Mouse (Mus musculus) layer of hippocampus, postnatal 36 days (tissue): ENCODE results near the gene Cyth3. TPM values are rescaled to one million over a fixed set of nuclear protein-coding genes. Genes with fewer than 3 reads are reported as not detected.

ENCODE experiments used
- DNase-seq, 2 experiments: peaks; one replicate each; pipeline ENCODE4 v3.0.0; 2022
- total RNA-seq, 2 experiments: library from RNA; stranded (reverse); gene quantifications; 2 replicates each; pipeline ENCODE4 v1.2.3; 2021

Cyth3 gene
- total RNA-seq, 2 experiments from 2014 or later = 44.2 to 48.6 TPM

DNA sequence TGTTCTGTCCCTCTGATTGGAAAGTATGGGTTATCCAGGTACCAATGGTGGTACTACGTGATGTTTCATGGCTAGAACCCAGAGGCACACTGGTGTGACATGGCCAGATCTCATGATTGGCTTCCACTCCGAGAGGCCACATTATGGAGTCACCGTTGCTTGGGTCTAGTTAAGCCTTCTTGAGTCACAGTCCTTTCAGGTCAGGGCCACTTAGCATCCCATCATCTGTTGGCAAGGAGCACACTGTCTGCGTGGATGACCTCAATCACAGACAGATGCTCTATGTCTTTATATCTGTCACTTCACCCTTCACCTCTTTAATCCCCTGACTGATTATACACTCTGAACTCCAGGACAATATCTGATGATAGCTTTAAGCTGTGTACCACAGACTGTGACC is 6.1 kb upstream of the Cyth3 start:
- DNase-seq = no peak

DNA sequence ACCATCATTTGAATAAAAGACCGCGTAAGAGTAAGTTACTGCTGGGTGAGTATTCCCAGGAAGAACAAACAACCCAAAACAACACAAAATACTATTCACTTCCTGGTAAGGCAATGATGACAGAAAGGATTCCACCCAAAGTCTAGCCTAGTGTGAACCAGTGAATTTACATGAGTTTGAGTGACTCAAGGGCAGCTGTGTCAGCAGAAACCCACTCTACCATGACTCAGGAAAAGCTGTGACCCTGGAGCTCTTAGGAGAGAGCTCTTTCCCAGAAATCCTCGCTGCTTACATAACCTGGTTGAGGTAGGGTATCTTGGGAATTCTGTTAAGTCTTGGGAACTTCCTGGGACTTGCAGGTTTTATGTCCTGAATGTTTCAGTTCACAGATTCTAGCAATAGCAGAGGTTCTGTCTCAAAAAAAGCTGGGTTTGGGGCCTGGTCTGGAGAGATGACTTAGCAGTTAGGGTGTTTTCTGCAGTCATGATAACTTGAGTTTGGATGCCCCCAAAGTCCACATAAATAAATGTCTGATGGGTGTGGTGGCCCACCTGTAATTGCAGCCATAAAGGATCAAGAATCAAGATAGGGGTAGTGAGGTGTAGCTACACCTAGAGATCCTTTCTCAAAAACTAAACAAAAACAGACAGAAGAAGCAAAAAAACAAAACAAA is 5.5 kb upstream of the Cyth3 start:
- no peak for DNase-seq

DNA sequence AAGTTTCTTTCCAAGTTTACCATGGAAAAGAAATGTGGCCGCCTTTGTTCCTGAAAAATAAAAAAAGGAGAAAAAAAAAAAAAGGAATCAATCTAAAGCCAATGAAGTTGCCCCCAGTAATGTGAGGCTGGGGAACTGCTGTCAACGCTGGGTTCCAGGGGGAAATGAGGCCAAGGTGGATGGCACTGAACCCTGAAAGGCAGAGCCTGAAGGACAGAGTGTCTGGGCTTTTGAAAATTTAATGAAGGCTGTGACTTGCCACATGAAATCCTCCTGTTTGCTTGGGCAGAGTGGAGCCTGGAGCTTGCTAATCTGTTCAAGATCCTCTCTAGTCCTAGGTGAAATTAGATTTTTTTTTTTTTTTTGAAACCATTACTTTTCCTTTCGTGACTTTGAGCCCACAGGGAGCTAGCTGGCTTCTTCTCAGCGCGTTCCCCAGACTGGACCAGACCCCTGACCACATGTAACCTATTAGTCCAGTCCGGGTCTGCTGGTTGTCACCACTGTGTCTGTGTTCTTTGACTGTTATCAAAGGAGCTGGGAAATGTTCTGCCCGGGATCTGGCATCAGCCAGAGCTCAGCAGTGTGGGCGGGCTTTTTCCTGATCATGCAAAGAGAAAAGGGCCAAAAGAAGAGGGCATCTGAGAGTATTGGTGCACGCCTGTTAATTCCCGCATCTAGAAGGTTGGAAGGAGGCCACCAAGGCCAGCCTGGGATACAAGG is 4.6 kb upstream of the Cyth3 start:
- no peak for DNase-seq

- no peak for DNase-seq
These were observed 3.7 kb upstream of the Cyth3 start for GRCm38 (mm10) chr5:143618585-143618984.

DNA sequence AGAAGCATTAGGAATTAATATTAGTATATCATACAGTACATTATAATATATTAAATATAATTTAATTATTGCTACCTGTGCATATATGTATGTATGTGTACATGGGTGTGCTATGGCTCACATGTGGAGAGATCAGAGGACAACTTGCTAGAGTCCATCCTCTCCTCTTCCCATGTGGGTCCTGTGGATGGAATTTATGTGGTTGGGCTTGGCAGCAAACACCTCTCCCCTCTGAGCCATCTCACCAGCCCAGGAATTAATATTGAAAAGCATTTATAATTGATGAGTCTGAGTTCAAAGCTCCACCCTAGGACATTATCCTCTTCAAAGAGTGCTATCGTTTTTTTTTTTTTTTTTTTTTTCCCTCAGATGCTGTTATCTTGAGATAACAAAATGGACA is 2.1 kb upstream of the Cyth3 start:
- no peak for DNase-seq

GRCm38 (mm10) chr5:143620941-143621340 is 1.3 kb upstream of the Cyth3 start:
- no peak for DNase-seq

GRCm38 (mm10) chr5:143622623-143623150 is 440 bp downstream of the Cyth3 start:
- DNase-seq = no peak

DNA sequence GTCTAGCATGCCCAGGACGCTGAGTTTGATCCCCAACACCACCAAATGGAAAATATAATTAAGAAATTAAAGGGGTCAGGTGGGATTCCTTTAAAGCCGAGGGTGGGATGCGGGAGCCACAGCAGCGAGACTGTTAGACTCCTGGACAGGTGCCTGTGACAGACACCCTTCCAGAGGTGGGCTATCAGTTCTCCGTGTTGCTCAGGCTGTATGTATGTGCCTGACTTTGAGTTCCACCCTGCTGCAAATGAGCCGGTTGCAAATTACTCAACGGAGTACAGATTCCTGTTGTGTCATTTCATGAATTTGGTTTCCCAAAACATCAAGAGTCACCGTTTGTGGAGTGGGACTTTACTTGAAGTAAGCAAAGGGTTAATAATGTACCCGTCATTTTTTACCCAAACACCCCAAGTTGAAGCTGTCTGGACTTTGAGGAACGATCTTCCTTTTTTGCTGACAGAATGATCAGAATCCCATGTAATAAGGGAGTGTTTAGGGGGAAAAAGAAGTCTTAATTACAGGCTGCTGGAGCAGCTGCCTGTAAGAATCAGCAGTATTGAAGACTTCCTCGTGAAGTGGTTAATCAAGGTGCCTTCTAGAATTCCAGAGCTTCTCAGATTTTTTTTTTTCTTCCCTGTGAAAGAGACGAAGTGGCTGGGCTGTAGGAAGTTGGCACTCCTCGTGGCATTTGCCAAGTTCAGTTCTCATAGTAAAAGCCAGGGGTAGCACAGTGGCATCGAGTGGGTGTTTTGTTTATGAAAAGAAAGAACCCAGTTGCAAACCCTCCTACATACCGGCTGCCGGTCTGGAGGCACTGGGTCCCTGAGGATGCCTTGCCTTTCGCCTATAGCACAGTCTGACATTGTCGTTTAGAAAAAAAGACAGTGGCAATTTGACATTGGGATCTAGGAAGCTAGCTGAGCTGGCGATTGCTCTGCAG is 1.4 kb downstream of the Cyth3 start:
- DNase-seq = no peak

- DNase-seq = no peak
These were observed 2.2 kb downstream of the Cyth3 start for GRCm38 (mm10) chr5:143624449-143624848.

DNA sequence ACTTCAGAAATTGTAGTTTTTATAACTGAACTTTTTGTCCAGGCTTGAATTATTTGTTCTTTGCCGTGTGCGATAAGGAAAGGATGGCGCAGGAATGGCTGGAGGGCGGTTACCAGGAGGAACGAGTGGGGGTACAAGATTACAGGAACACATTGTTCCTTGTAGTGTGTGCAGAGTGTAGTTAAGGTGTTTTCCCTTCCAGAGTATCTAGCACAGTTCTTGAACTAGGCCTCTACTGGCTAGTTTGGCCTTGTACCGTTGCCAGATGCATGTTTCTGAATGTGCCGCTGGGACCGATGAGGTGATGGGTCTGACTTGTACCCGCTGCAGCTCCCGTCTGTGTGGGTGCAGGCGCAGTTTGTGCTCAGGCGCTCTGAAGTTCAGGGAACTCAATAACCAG is 3.2 kb downstream of the Cyth3 start:
- DNase-seq = no peak

- no peak for DNase-seq
These were observed 3.8 kb downstream of the Cyth3 start for GRCm38 (mm10) chr5:143625940-143626588.

DNA sequence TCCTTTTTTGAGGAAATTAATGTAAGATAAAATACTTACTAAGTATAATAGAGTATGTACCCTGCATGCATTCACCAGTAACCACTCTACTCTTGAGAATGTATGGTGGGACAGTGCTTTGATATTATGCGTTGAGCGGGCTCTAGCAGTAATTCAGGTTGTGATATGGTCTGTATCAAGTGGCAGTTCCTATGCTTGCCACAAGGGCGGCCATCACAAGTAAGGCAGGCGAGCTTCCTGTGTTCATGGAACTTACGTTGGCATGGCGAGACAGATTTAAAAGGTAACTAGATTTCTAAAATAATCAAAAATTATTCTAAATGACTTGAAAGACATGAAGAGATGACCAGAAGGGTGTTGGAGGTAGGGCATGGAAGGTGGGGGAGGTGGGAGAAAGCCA is 5.3 kb downstream of the Cyth3 start:
- DNase-seq = no peak

DNA sequence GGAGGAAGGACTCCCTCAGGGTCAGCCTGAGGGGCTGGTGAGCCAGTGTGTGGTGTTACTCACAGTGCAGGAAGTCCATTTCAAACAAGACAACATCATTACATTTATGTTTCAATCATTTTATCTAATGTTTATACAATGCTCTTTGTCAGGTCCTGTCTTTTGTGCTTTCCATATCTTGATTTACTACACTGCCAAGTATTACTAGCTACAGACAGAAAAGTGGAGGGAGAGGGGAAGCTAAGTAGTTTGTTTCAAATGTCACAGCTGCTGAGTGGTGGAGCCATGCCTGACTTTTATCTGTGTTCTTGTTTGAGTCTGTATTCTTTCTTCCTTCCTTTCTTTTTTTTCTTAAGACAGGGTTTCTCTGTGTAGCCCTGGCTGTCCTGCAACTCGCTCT is 5.7 kb downstream of the Cyth3 start:
- no peak for DNase-seq

DNA sequence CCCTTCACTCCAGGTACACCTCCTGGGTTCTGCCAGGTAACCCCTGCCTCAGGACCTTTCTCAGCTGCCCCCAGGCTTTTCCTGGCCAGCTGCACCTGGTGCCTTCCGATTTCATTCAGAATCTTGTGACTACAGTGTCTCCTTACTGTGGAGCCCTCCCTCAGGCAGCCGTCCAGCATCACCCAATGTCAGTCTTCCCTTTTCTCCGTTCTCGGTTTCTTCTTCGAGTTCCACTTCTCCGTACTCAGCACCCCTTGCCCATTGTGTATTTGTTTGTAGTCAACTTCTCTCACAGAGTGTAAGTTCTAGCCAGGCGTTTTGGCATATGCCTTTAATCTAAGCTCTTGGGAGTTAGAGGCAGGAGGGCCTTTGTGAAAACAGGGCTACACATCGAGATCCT is 7.4 kb downstream of the Cyth3 start:
- DNase-seq = no peak

DNA sequence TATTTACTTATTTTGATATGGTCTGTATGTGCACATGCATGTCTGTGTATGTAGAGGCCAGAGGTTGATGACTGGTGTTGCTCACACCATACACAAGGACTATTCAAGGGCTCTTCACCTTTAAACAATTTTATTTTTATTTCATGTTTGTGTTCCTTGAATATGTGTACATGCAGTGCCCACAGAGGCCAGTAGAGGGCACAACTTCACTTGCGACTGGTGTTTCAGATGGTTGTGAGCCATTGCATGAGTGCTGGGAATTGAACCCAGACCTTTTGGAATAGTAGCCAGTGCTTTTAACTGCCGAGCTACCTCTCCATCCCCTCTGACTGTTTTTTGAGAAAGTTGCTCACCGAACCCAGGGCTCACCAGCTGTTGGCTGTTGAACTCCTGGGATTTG is 8.0 kb downstream of the Cyth3 start:
- no peak for DNase-seq

DNA sequence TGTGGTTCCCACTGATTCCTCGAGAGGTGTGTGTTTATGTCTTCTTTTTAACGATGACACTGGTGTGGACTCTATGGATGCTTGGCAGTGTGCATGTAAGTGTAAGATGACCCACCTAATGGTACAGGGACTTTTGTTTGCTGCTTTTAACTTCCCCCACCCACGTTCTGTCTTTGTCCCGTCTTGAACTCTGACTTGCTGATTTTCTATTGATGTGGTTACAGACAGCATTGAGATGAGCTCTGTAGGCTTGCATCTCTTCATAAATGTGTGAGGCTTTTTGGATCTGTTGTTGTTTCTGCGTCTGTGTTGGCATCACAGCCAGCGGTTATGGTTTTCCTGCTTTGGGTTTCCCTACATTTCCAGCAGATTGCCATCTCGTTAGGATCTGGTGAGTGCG is 8.5 kb downstream of the Cyth3 start:
- no peak for DNase-seq

- DNase-seq = no peak
These were observed 9.3 kb downstream of the Cyth3 start for GRCm38 (mm10) chr5:143631559-143631958.

DNA sequence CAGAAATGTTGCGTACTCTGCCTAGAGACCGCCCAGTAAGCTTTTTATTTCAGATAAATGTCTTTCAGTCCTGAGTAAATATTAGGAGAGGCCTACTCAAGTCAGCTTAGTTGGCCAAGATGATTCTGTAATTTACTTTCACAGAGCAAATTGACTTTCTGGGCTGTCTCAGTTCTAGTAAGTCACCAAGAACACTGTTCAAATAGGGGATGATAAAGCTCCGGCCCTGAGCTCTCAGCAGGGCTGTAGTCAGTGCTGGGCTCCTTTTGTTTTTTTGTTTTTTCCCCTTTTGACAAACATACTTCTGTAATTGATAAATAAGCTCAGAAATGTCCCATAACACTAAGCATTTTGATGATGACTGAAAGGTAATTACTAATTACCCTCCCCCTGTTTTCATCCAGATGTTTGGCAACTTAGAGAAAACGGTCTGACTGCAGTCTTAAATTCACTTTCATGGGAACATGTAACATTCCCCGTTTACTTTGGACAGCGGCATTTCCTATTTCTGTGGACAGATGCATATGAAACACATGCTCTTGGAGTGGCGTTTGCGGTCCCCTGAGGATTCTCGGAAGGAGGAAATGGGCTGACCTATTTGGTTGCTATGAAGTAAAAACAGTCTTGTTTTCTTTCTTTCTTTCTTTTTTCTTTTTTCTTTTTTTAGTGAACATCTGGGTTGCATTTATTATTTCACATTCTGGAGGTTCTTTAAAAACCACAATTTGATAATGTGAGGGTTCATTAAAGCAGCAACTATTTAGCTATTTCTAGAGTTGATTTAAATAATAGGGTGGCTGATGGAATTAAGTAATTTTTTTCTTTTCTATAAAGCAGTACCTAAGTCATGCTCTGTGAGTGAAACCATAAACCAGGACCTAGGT is 10.7 kb downstream of the Cyth3 start:
- no peak for DNase-seq

- DNase-seq = no peak
These were observed 11.3 kb downstream of the Cyth3 start for GRCm38 (mm10) chr5:143633558-143633871.

- no peak for DNase-seq
These were observed 11.6 kb downstream of the Cyth3 start for GRCm38 (mm10) chr5:143633877-143634276.

DNA sequence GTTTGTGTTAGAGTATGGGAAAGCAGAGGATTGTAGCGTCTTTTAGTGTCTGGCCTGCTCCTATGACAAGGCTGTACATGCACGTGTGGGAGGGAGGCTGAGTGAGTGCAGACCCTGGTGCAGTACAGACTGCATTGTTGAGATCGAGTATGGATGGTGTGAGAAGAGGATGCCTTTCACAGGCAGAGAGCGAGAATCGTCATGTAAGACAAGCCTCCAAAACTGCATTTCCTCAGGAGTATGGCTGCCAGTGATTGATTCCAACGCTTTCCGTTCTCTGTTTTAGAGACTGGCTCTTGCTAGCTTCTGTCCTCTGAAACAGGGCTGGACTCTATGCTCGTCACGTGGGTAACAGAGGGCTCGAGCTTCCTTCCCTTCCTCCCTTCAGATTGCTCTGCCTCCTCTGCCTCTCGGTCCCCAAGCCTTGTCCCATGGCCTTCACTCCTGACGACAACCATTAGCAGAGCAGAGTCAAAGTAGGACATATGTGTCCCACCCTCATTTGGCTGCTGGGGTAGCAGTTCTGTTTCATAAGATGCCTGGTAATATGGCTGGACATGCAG is 12.4 kb downstream of the Cyth3 start:
- DNase-seq = no peak
